Mouse (Mus musculus): ENCODE measurements at regions not wholly inside any gene's neighbourhood (a gene's known extent, or its start where the extent isn't known, plus 50 kb on each side); places are given as distances from the start of the nearest gene placed in this dataset.
"Not testable (repeated sequence)": the region's sequence is repeated elsewhere in the genome, so short reads cannot be mapped to it uniquely, and the experiment has no call there.

DNA sequence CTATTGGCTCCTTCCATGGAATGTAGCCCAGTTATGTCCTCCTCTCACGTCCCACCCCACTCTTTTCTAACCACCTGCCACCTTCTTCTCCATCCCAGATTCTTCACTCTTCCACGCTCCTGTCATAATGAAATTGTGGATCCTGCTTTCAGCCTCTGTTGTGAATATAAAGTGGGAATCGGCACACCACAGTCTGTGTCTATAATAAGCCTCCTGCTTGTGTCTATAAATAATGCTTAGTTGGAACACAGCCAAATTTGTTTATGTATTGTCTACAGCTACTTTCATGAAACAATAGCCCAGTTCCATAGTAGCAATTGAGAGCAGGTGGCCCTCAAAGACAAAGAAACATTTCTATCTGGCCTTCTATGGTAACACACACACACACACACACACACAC lies 137.5 kb upstream of the Rps6ka3 start:
- no peak for DNase-seq (ENCODE audit: low spot score)

- DNase-seq (ENCODE audit: low spot score): no peak
These were observed 136.6 kb upstream of the Rps6ka3 start for GRCm38 (mm10) chrX:159073533-159073932.

GRCm38 (mm10) chrX:159080508-159080907 lies 129.6 kb upstream of the Rps6ka3 start:
- DNase-seq (ENCODE audit: low spot score): no peak

DNA sequence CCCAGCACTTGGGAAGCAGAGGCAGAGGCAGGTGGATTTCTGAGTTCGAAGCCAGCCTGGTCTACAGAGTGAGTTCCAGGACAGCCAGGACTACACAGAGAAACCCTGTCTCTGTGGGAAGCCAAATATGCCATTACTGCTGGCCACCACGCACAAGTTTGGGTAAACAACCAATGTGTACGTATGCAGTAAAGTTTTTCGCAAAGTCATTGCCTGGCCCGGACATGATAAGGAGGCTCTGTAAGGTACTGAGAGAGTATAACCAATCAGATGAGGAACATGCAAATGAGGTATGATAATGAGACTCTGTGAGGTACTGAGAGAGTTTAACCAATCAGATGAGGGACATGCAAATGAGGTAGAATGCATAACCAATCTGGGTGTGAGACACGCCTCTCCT lies 99.5 kb upstream of the Rps6ka3 start:
- DNase-seq (ENCODE audit: low spot score): not testable (repeated sequence)

DNA sequence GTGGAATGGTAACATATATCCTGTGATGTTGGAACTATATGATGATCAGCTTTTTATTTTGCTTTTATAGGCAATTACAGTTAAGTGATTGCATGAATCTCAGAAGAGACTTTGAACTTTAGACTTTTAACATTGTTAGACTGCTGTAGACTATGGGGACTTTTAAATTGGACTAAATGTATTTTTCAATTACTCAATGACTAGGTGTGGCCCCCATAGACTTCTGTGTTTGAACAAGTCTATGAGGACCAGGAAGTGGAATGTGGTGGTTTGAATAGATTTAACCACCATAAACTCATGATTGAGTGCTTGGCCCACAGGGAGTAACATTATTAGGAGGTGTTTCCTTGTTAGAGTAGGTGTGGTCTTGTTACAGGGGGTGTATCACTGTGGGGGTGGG lies 93.9 kb upstream of the Rps6ka3 start:
- DNase-seq (ENCODE audit: low spot score): no peak

DNA sequence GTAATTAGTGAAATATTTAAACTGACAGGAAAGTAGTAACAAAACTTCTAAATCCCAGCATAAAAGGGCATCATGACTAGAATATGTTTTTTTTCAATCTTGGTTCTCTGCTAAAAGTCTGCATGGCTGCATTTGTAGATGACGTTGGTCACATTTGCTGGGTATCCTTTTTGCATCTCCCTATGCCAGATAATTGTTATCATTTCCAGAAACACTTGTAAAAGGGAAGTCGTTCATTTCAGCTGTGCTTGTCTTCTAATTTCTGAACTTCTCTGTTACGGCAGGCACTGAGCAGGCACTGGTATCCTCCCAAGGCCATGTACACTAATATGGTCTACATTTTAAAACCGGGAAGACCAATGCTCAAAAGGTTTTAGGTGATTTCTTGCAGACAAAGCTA lies 69.6 kb upstream of the Rps6ka3 start:
- no peak for DNase-seq (ENCODE audit: low spot score)

DNA sequence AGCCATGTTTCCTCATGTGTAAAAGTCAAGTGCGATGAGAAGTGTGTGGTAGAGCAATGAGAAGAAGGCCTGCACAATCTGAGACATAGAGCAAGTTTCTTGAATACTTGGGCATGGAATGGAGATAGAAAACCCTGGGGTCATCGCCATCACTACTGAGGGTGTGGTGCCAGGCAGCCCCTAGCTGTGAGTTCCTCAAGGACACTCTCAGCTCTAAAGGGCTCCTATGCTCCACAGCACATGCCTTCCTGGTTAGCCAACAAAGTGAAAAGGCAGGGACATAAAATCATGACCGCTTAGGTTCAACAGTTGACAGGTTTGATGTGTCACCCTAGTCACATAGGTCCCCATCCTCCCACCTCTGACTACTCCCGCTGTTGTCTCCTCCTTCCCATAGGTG lies 66.8 kb upstream of the Rps6ka3 start:
- DNase-seq (ENCODE audit: low spot score): no peak

- DNase-seq (ENCODE audit: low spot score): no peak
These were observed 65.4 kb upstream of the Rps6ka3 start for GRCm38 (mm10) chrX:159144674-159145073.

DNA sequence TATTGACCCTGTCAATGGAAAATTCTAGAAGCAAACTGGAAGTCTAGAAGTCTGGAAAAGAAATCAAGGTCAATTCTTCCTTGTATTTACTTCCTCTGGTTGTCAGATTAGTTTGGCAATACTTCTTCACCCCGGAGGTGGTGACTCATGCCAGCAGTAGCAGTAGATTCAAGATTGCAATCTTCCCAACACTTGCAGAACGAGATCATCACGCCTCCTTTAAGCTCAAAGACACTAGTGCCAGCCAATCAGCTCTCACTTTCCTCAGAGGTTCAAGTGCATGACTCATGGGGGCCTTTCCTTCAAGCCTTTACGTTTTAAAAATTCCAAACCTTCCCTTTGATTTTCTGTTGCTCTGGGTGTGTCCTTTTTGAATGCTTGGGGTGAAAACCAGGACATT lies 64.9 kb upstream of the Rps6ka3 start:
- no peak for DNase-seq (ENCODE audit: low spot score)

DNA sequence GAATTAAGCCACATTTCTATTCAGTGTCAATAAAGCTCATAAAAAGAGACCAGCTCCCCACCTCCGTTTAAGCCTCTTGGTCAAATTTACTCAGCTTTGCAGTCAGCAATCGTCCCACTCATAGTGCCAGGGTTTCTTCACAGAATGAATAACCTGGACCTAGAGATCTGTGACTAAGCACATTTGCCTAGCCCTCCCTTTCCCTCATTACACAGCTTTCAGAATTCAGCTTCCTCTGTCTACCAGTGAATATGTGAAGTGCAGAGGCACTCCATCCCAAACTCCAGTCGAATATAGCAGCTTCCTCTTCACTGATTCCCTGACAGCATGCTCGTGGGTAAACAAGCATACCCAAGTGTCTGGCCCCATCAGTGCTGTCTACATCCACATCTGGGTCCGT lies 54.3 kb upstream of the Rps6ka3 start:
- no peak for DNase-seq (ENCODE audit: low spot score)

- no peak for DNase-seq (ENCODE audit: low spot score)
These were observed 53.1 kb upstream of the Rps6ka3 start for GRCm38 (mm10) chrX:159156976-159157375.

- DNase-seq (ENCODE audit: low spot score): no peak
These were observed 50.4 kb upstream of the Rps6ka3 start for GRCm38 (mm10) chrX:159159727-159160126.
